ENCODE assay signal across 9 mouse cellular contexts in genomic region chr13:45512531-45512930, GRCm38 (mm10). TPM values are rescaled to one million over a fixed set of nuclear protein-coding genes. Genes with fewer than 3 reads are reported as not detected.
DNase-seq lines count a peak whose midpoint lies in the region; ATAC-seq lines count a peak whose summit lies in the region.
"Had no signal": no experiment of that assay in that cellular context is flagged by ENCODE, and none has a peak within 500 bp of the region (broad histone marks: within the 10 kb centered on the region; RNA-seq: fewer than 3 reads in every experiment).

No protein-coding gene starts in this region.

- no peak overlapping the region for H3K27ac ChIP-seq in hindbrain, embryonic 11.5 days (ENCODE audit: low read depth, low read length)
- H3K27ac ChIP-seq: embryonic facial prominence, embryonic 13.5 days had no signal

- WGBS in hindbrain, embryonic 11.5 days = 83% methylated on average over 8 of the region's 8 CpGs

- H3K4me2 ChIP-seq in hindbrain, embryonic 11.5 days (replicated peaks; ENCODE audit: low read depth, low read length) = no peak overlapping the region
- H3K4me2 ChIP-seq: embryonic facial prominence, embryonic 13.5 days had no signal

- peak overlapping the region; percentile 81 for H3K4me3 ChIP-seq in megakaryocyte, embryonic 14.5 days (replicated peaks)
- H3K4me3 ChIP-seq in hindbrain, embryonic 11.5 days (ENCODE audit: low read depth, low read length) = no peak overlapping the region
- H3K4me3 ChIP-seq: embryonic facial prominence, embryonic 13.5 days had no signal

- H3K4me1 ChIP-seq in megakaryocyte, embryonic 14.5 days = peaks cover 90% of the 10 kb centered on the region
- H3K4me1 ChIP-seq in hindbrain, embryonic 11.5 days (replicated peaks; ENCODE audit: control insufficient read depth, insufficient read depth, low read length) = peaks cover 11% of the 10 kb centered on the region

- H3K9ac ChIP-seq in hindbrain, embryonic 11.5 days (ENCODE audit: low read depth, low read length) = no peak overlapping the region
- H3K9ac ChIP-seq: embryonic facial prominence, embryonic 13.5 days had no signal

- no peaks in the 10 kb centered on the region for H3K9me3 ChIP-seq in megakaryocyte, embryonic 14.5 days
- no peaks in the 10 kb centered on the region for H3K9me3 ChIP-seq in hindbrain, embryonic 11.5 days (ENCODE audit: control insufficient read depth, low read length)
- H3K9me3 ChIP-seq: embryonic facial prominence, embryonic 13.5 days had no signal

- H3K27me3 ChIP-seq in megakaryocyte, embryonic 14.5 days (replicated peaks) = no peaks in the 10 kb centered on the region
- H3K27me3 ChIP-seq in hindbrain, embryonic 11.5 days (ENCODE audit: control insufficient read depth, insufficient read depth, low read length) = peaks cover 4% of the 10 kb centered on the region; the same call in 1 of the 2 replicates

- DNase-seq in layer of hippocampus, adult 9-11 months = peak; percentile 68
- DNase-seq in layer of hippocampus, adult 8-10 months (ENCODE audit: low spot score in 2 of 2) = no peak
- peak; percentile 65 for DNase-seq in kidney, postnatal 14 days
- DNase-seq in cerebellum, adult 9-10 months = no peak
- no peak for DNase-seq in hindbrain, embryonic 11.5 days (ENCODE audit: low spot score)
- no peak for DNase-seq in c-Kit-positive CD71-positive TER-119-positive erythroid progenitor cells, embryonic 14.5 days (ENCODE audit: low spot score)

- peaks cover 63% of the 10 kb centered on the region for H3K36me3 ChIP-seq in megakaryocyte, embryonic 14.5 days (replicated peaks; ENCODE audit: low read length)
- H3K36me3 ChIP-seq in hindbrain, embryonic 11.5 days (ENCODE audit: control insufficient read depth, insufficient read depth, low read length) = no peaks in the 10 kb centered on the region
- H3K36me3 ChIP-seq: embryonic facial prominence, embryonic 13.5 days had no signal

- ATAC-seq in granulocyte monocyte progenitor cell, adult 5-6 weeks (replicated peaks; ENCODE audit: poor library complexity, severe bottlenecking) = peak; percentile 79
- ATAC-seq in hindbrain, embryonic 11.5 days (ENCODE audit: low FRiP score) = no peak

RNA-seq across cellular contexts. Expression of gene Gmpr, which starts 5.3 kb away (rescaled TPM):
- total RNA-seq in layer of hippocampus, adult 8-10 months (2022) = 10 to 100 TPM; 65.2 to 76.9 (median 67.4) TPM
- total RNA-seq in granulocyte monocyte progenitor cell, adult 5-6 weeks (2014; fragmentation: Nextera tagmentation) = 16.4 and 22.5 TPM in 2 replicates
- total RNA-seq in granulocyte monocyte progenitor cell, adult 5-6 weeks (2017) = 12.9 and 13.4 TPM in 2 replicates
- polyA plus RNA-seq in megakaryocyte, embryonic 14.5 days (2012; ENCODE audit: insufficient read depth, low replicate concordance) = 140 and 296 TPM in 2 replicates
- 26.8 and 28.8 TPM in 2 replicates for polyA plus RNA-seq in hindbrain, embryonic 11.5 days (2014; fragmentation: Nextera tagmentation; extraction: Ambion mirVana)

Comparison
In these comparisons a context has a peak if more than half of its experiments do, and no peak if none do; other contexts are left out.
1. DNase-seq: peak in layer of hippocampus, adult 9-11 months (single experiment) and kidney, postnatal 14 days (single experiment); none in layer of hippocampus, adult 8-10 months (0 of 2), cerebellum, adult 9-10 months (single experiment), hindbrain, embryonic 11.5 days (single experiment) and c-Kit-positive CD71-positive TER-119-positive erythroid progenitor cells, embryonic 14.5 days (single experiment).